Mouse (Mus musculus) MEL (cell line): ENCODE results near the gene Dmkn. TPM values are rescaled to one million over a fixed set of nuclear protein-coding genes. Genes with fewer than 3 reads are reported as not detected.

Source experiments
- DNase-seq: peaks from one replicate; pipeline ENCODE4 v3.0.0; 2011; ENCODE audit warnings: low read depth, low spot score
- H3K27ac ChIP-seq: 2 replicates; pipeline ENCODE4 v1.5.1; 2012; ENCODE audit warnings: low read depth, mild to moderate bottlenecking, control low read depth, low read length, moderate library complexity; ENCODE audit not compliant: control insufficient read depth
- H3K27me3 ChIP-seq, 2 experiments: fragments of 150-350 bp in 1 of 2; sonication (generic) in 1 of 2; 2 replicates each; pipeline ENCODE4 v1.6.1; 2012; ENCODE audit warnings: low read length in 2 of 2, mild to moderate bottlenecking in 2 of 2, improper control_type of control experiment in 1 of 2, moderate library complexity in 1 of 2; ENCODE audit not compliant: insufficient read depth in 2 of 2, control insufficient read depth in 1 of 2
- H3K36me3 ChIP-seq, 2 experiments: 2 replicates each; pipeline ENCODE4 v1.6.1; 2012 to 2014; ENCODE audit warnings: low read length in 2 of 2, improper control_type of control experiment in 1 of 2, inconsistent platforms in 1 of 2, mild to moderate bottlenecking in 1 of 2; ENCODE audit not compliant: insufficient read depth in 2 of 2, control insufficient read depth in 1 of 2
- H3K4me1 ChIP-seq, 2 experiments: fragments of 150-350 bp in 1 of 2; sonication (generic) in 1 of 2; 2 replicates each; pipeline ENCODE4 v1.6.1; 2012; ENCODE audit warnings: low read length in 2 of 2, improper control_type of control experiment in 1 of 2, mild to moderate bottlenecking in 1 of 2; ENCODE audit not compliant: insufficient read depth in 2 of 2, control insufficient read depth in 1 of 2
- H3K4me3 ChIP-seq, 2 experiments: fragments of 150-350 bp in 1 of 2; sonication (generic) in 1 of 2; 2 replicates each; pipeline ENCODE4 v1.5.1; 2012; ENCODE audit warnings: low read depth in 2 of 2, low read length in 2 of 2, mild to moderate bottlenecking in 2 of 2, moderate library complexity in 2 of 2, control low read depth in 1 of 2, improper control_type of control experiment in 1 of 2; ENCODE audit not compliant: control insufficient read depth in 1 of 2, insufficient read depth in 1 of 2
- H3K79me2 ChIP-seq: 2 replicates; pipeline ENCODE4 v1.6.1; 2012; ENCODE audit warnings: mild to moderate bottlenecking, low read length, moderate library complexity; ENCODE audit not compliant: control insufficient read depth, poor library complexity, insufficient read depth
- H3K9ac ChIP-seq: 2 replicates; pipeline ENCODE4 v1.6.1; 2012; ENCODE audit warnings: low read depth, mild to moderate bottlenecking, control low read depth, low read length, moderate library complexity; ENCODE audit not compliant: control insufficient read depth, poor library complexity, severe bottlenecking
- H3K9me3 ChIP-seq: fragments of 150-350 bp; sonication (generic); replicated peaks from 2 replicates; pipeline ENCODE4 v1.6.1; 2012; ENCODE audit warnings: mild to moderate bottlenecking, low read length, improper control_type of control experiment, moderate library complexity; ENCODE audit not compliant: insufficient read depth
- CHD1 ChIP-seq: IDR thresholded peaks from 2 replicates; pipeline ENCODE4 v1.6.1; 2012; ENCODE audit warnings: low read depth, mild to moderate bottlenecking, inconsistent platforms, low read length, improper control_type of control experiment
- CHD2 ChIP-seq: IDR thresholded peaks from 2 replicates; pipeline ENCODE4 v1.6.1; 2011; ENCODE audit warnings: low read length, improper control_type of control experiment
- CTCF ChIP-seq, 3 experiments: IDR thresholded peaks in 2 of 3; conservative IDR thresholded peaks in 1 of 3; 2 replicates each; pipeline ENCODE4 v1.5.1; 2011 to 2012; ENCODE audit warnings: low read length in 3 of 3, low read depth in 2 of 3, mild to moderate bottlenecking in 2 of 3, improper control_type of control experiment in 1 of 3, inconsistent platforms in 1 of 3, mixed read lengths in 1 of 3, moderate library complexity in 1 of 3; ENCODE audit not compliant: control insufficient read depth in 1 of 3, insufficient read depth in 1 of 3, poor library complexity in 1 of 3, severe bottlenecking in 1 of 3
- EP300 ChIP-seq, 2 experiments: IDR thresholded peaks; 2 replicates each; pipeline ENCODE4 v1.6.1; 2011; ENCODE audit warnings: improper control_type of control experiment in 2 of 2, low read length in 2 of 2, low read depth in 1 of 2, mild to moderate bottlenecking in 1 of 2
- ETS1 ChIP-seq: IDR thresholded peaks from 2 replicates; pipeline ENCODE4 v1.6.1; 2012; ENCODE audit warnings: low read depth, mild to moderate bottlenecking, inconsistent platforms, low read length, improper control_type of control experiment, moderate library complexity
- GABPA ChIP-seq: IDR thresholded peaks from 2 replicates; pipeline ENCODE4 v1.6.1; 2012; ENCODE audit warnings: low read depth, mild to moderate bottlenecking, inconsistent platforms, low read length, improper control_type of control experiment, moderate library complexity
- GATA1 ChIP-seq: IDR thresholded peaks from 2 replicates; pipeline ENCODE4 v1.6.1; 2011; ENCODE audit warnings: low read depth, low read length, improper control_type of control experiment
- HCFC1 ChIP-seq: IDR thresholded peaks from 2 replicates; pipeline ENCODE4 v1.6.1; 2012; ENCODE audit warnings: low read depth, mild to moderate bottlenecking, inconsistent platforms, low read length, improper control_type of control experiment, moderate library complexity
- JUND ChIP-seq: IDR thresholded peaks from 2 replicates; pipeline ENCODE4 v1.6.1; 2011; ENCODE audit warnings: low read depth, mild to moderate bottlenecking, improper control_type of control experiment, low read length
- KAT2A ChIP-seq: conservative IDR thresholded peaks from 2 replicates; pipeline ENCODE4 v1.6.1; 2012; ENCODE audit warnings: low read depth, low read length, improper control_type of control experiment, inconsistent platforms
- MAFK ChIP-seq: IDR thresholded peaks from 2 replicates; pipeline ENCODE4 v1.6.1; 2011; ENCODE audit warnings: low read depth, mild to moderate bottlenecking, low read length, improper control_type of control experiment, borderline replicate concordance
- MAX ChIP-seq: IDR thresholded peaks from 2 replicates; pipeline ENCODE4 v1.6.1; 2011; ENCODE audit warnings: low read length, improper control_type of control experiment
- MAZ ChIP-seq: IDR thresholded peaks from 2 replicates; pipeline ENCODE4 v1.6.1; 2012; ENCODE audit warnings: low read depth, mild to moderate bottlenecking, inconsistent platforms, low read length, improper control_type of control experiment
- MXI1 ChIP-seq: IDR thresholded peaks from 2 replicates; pipeline ENCODE4 v1.6.1; 2011; ENCODE audit warnings: mild to moderate bottlenecking, low read depth, low read length, improper control_type of control experiment
- MYB ChIP-seq: IDR thresholded peaks from 2 replicates; pipeline ENCODE4 v1.6.1; 2011; ENCODE audit warnings: mild to moderate bottlenecking, low read depth, low read length, improper control_type of control experiment
- MYC ChIP-seq: IDR thresholded peaks from 2 replicates; pipeline ENCODE4 v1.6.1; 2011; ENCODE audit warnings: low read depth, mild to moderate bottlenecking, low read length, improper control_type of control experiment, moderate library complexity
- NELFE ChIP-seq: IDR thresholded peaks from 2 replicates; pipeline ENCODE4 v1.6.1; 2011; ENCODE audit warnings: low read depth, low read length, improper control_type of control experiment
- POLR2AphosphoS2 ChIP-seq: IDR thresholded peaks from 2 replicates; pipeline ENCODE4 v1.6.1; 2011; ENCODE audit warnings: low read length, improper control_type of control experiment
- POLR2AphosphoS5 ChIP-seq: IDR thresholded peaks from 2 replicates; pipeline ENCODE4 v1.6.1; 2012; ENCODE audit warnings: low read depth, borderline replicate concordance, mild to moderate bottlenecking, inconsistent platforms, low read length, moderate library complexity, mixed read lengths
- RCOR1 ChIP-seq: IDR thresholded peaks from 2 replicates; pipeline ENCODE4 v1.6.1; 2012; ENCODE audit warnings: low read depth, mild to moderate bottlenecking, inconsistent platforms, low read length, improper control_type of control experiment
- SIN3A ChIP-seq: IDR thresholded peaks from 2 replicates; pipeline ENCODE4 v1.6.1; 2012; ENCODE audit warnings: low read length, improper control_type of control experiment, inconsistent platforms
- SMC3 ChIP-seq: IDR thresholded peaks from 2 replicates; pipeline ENCODE4 v1.6.1; 2011; ENCODE audit warnings: low read depth, low read length, improper control_type of control experiment
- TAL1 ChIP-seq: IDR thresholded peaks from 2 replicates; pipeline ENCODE4 v1.6.1; 2012; ENCODE audit warnings: mild to moderate bottlenecking, inconsistent platforms, low read length, moderate library complexity, mixed read lengths
- TBP ChIP-seq: IDR thresholded peaks from 2 replicates; pipeline ENCODE4 v1.8.0; 2011; ENCODE audit warnings: low read depth, low read length, improper control_type of control experiment
- UBTF ChIP-seq: IDR thresholded peaks from 2 replicates; pipeline ENCODE4 v1.6.1; 2012; ENCODE audit warnings: low read depth, mild to moderate bottlenecking, inconsistent platforms, low read length, improper control_type of control experiment, moderate library complexity, borderline replicate concordance; ENCODE audit not compliant: insufficient read depth
- USF1 ChIP-seq: IDR thresholded peaks from 2 replicates; pipeline ENCODE4 v1.6.1; 2014; ENCODE audit warnings: low read depth, mild to moderate bottlenecking, inconsistent platforms, low read length, improper control_type of control experiment, moderate library complexity
- ZC3H11A ChIP-seq: IDR thresholded peaks from 2 replicates; pipeline ENCODE4 v1.6.1; 2012; ENCODE audit warnings: low read depth, mild to moderate bottlenecking, inconsistent platforms, low read length, improper control_type of control experiment
- ZMIZ1 ChIP-seq: IDR thresholded peaks from 2 replicates; pipeline ENCODE4 v1.6.1; 2012; ENCODE audit warnings: low read depth, mild to moderate bottlenecking, inconsistent platforms, low read length, improper control_type of control experiment, moderate library complexity
- ZNF384 ChIP-seq: IDR thresholded peaks from 2 replicates; pipeline ENCODE4 v1.6.1; 2012; ENCODE audit warnings: low read depth, mild to moderate bottlenecking, inconsistent platforms, low read length, improper control_type of control experiment
- polyA plus RNA-seq, 2 experiments: library from polyadenylated mRNA; stranded (reverse) in 1 of 2; unstranded in 1 of 2; fragments of >175 nt in 1 of 2; fragments of >200 nt in 1 of 2; gene quantifications; 2 replicates each; pipeline versions ENCODE4 v1.2.1 to v1.2.4; 2012; ENCODE audit warnings: low replicate concordance in 2 of 2, low read depth in 1 of 2; ENCODE audit not compliant: insufficient read length in 2 of 2, insufficient read depth in 1 of 2, missing spikeins in 1 of 2
- total RNA-seq: library from RNA; depleted of rRNA; stranded (reverse); fragments of 300-350 nt; gene quantifications from 2 replicates; pipeline ENCODE4 v1.2.3, GENCODE M21; 2012

Dmkn gene
- total and polyA plus RNA-seq, 3 experiments = not detected

GRCm38 (mm10) chr7:30717006-30717715 is 46.4 kb upstream of the Dmkn start (continued):
- TF ChIP-seq JUND (no peak), HCFC1 (no peak), TBP (no peak), TAL1 (no peak), SMC3 (no peak), MAFK (no peak), CHD2 (no peak), MXI1 (peak; percentile 50), POLR2AphosphoS2 (no peak), CHD1 (no peak), ETS1 (no peak)

- Histone ChIP-seq H3K4me1 (peaks cover 6 to 13% of the 10 kb centered on the region in 2 experiments), H3K79me2 (no peaks in the 10 kb centered on the region), H3K4me3 (peak overlapping the region; percentile 28 to 33; a peak in 3 of 4 replicates), H3K36me3 (no peaks in the 10 kb centered on the region), H3K9me3 (no peaks in the 10 kb centered on the region), H3K27ac (no peak overlapping the region), H3K27me3 (no peaks in the 10 kb centered on the region), H3K9ac (peak overlapping the region; percentile 26; the same call in 1 of the 2 replicates)
- TF ChIP-seq POLR2AphosphoS2 = no peak
- no peak for TF ChIP-seq ETS1
- peak in 2 of 3 experiments; percentile 20 to 24; a peak in 3 of 6 replicates for TF ChIP-seq CTCF (IDR thresholded peaks at IDR 0.05 in 2 of 3, conservative IDR thresholded peaks at IDR 0.05 in 1 of 3; ENCODE audit: control insufficient read depth in 1 of 3, insufficient read depth in 1 of 3, low read depth in 2 of 3, low read length in 3 of 3, poor library complexity in 1 of 3, severe bottlenecking in 1 of 3)
- no peak for TF ChIP-seq UBTF
- no peak for DNase-seq
Observed at GRCm38 (mm10) chr7:30717716-30718046, 45.9 kb upstream of the Dmkn start.

GRCm38 (mm10) chr7:30719669-30720068 is 43.9 kb upstream of the Dmkn start:
- Histone ChIP-seq H3K36me3 (no peaks in the 10 kb centered on the region), H3K4me1 (peaks cover 6 to 13% of the 10 kb centered on the region in 2 experiments), H3K9me3 (no peaks in the 10 kb centered on the region), H3K79me2 (no peaks in the 10 kb centered on the region), H3K27me3 (no peaks in the 10 kb centered on the region), H3K9ac (no peak overlapping the region), H3K4me3 (no peak overlapping the region), H3K27ac (no peak overlapping the region)
- DNase-seq = no peak
- TF ChIP-seq CHD2 = no peak
- no peak for TF ChIP-seq GABPA
- TF ChIP-seq MAX = no peak
- TF ChIP-seq CTCF (IDR thresholded peaks at IDR 0.05 in 2 of 3, conservative IDR thresholded peaks at IDR 0.05 in 1 of 3; ENCODE audit: control insufficient read depth in 1 of 3, insufficient read depth in 1 of 3, low read depth in 2 of 3, low read length in 3 of 3, poor library complexity in 1 of 3, severe bottlenecking in 1 of 3) = no peak
- no peak for TF ChIP-seq HCFC1
- no peak for TF ChIP-seq TBP
- TF ChIP-seq ZMIZ1 = no peak
- TF ChIP-seq EP300 (IDR thresholded peaks at IDR 0.05; ENCODE audit: low read depth in 1 of 2, low read length in 2 of 2) = peak; percentile 23 to 68; a peak in 3 of 4 replicates
- TF ChIP-seq GATA1 = peak; percentile 53
- no peak for TF ChIP-seq ZC3H11A
- no peak for TF ChIP-seq MAZ
- no peak for TF ChIP-seq NELFE
- no peak for TF ChIP-seq USF1
- no peak for TF ChIP-seq KAT2A
- TF ChIP-seq ZNF384 = no peak
- TF ChIP-seq RCOR1 = no peak
- peak; percentile 46; the same call in 1 of the 2 replicates for TF ChIP-seq SIN3A
- TF ChIP-seq UBTF = no peak
- no peak for TF ChIP-seq MYB
- no peak for TF ChIP-seq POLR2AphosphoS5
- no peak for TF ChIP-seq MYC
- no peak for TF ChIP-seq JUND
- peak; percentile 63 for TF ChIP-seq ETS1
